9 mouse cellular contexts compared by ENCODE assay signal in the genomic region with DNA sequence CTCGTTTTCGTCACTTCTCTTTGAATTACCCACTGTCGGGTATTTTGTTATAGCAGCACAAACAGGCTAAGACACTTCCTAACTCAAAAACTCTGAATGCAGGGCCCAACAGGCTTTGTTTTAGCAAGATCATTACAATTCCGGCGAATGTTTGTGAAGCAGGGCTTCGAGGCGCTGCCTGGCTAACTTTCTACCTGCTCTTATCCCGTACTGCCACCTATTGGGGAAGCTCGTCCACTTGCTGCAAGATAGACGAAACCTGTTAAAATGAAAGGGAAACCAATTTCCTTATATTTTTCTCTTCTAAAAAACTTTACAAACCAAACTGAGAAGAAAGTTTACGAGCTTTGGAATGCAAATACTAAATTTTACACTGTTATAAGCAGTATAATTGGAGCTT.
A peak's percentile ranks its signal among the peaks of the same experiment; 100 is the strongest.
DNase-seq lines count a peak whose midpoint lies in the region; ATAC-seq and TF ChIP-seq lines count a peak whose summit lies in the region.
"Had no signal": no experiment of that assay in that cellular context is flagged by ENCODE, and none has a peak within 500 bp of the region (broad histone marks: within the 10 kb centered on the region; RNA-seq: fewer than 3 reads in every experiment).

No protein-coding gene starts in this region.

- H3K9ac ChIP-seq in lung, embryonic 14.5 days, result no peak overlapping the region
- no peak overlapping the region for H3K9ac ChIP-seq in forebrain, embryonic 11.5 days (ENCODE audit: low read length)
- H3K9ac ChIP-seq: heart, embryonic 15.5 days had no signal

- H3K27me3 ChIP-seq in lung, embryonic 14.5 days (ENCODE audit: insufficient read depth, low read length), result no peaks in the 10 kb centered on the region
- peaks cover 6% of the 10 kb centered on the region; the same call in 1 of the 2 replicates for H3K27me3 ChIP-seq in forebrain, embryonic 11.5 days (ENCODE audit: control insufficient read depth, insufficient read depth, low read length)

- peak; percentile 81 for ATAC-seq in erythroblast, adult 5-6 weeks (replicated peaks; ENCODE audit: low FRiP score, poor library complexity, severe bottlenecking)
- no peak for ATAC-seq in lung, embryonic 14.5 days (ENCODE audit: insufficient read depth)
- ATAC-seq in forebrain, embryonic 11.5 days (replicated peaks; ENCODE audit: low FRiP score), result no peak

- H3K36me3 ChIP-seq in lung, embryonic 14.5 days (ENCODE audit: insufficient read depth), result no peaks in the 10 kb centered on the region
- no peaks in the 10 kb centered on the region for H3K36me3 ChIP-seq in forebrain, embryonic 11.5 days (ENCODE audit: control insufficient read depth, insufficient read depth, low read length)
- H3K36me3 ChIP-seq: heart, embryonic 15.5 days had no signal

- 24% methylated on average over 11 of the region's 11 CpGs for WGBS in lung, embryonic 14.5 days
- WGBS in forebrain, embryonic 11.5 days, result 23% methylated on average over 11 of the region's 11 CpGs

- no peaks in the 10 kb centered on the region for H3K9me3 ChIP-seq in lung, embryonic 14.5 days (ENCODE audit: low read depth, low read length)
- no peaks in the 10 kb centered on the region for H3K9me3 ChIP-seq in forebrain, embryonic 11.5 days (ENCODE audit: control insufficient read depth, low read length)
- H3K9me3 ChIP-seq: heart, embryonic 15.5 days had no signal

- TF ChIP-seq CTCF in lung, embryonic 14.5 days (IDR thresholded peaks at IDR 0.05; ENCODE audit: low read depth), result peak; percentile 57

- H3K4me1 ChIP-seq in lung, embryonic 14.5 days (ENCODE audit: insufficient read depth), result no peaks in the 10 kb centered on the region
- no peaks in the 10 kb centered on the region for H3K4me1 ChIP-seq in forebrain, embryonic 11.5 days (replicated peaks; ENCODE audit: control insufficient read depth, insufficient read depth, low read length)
- H3K4me1 ChIP-seq: heart, embryonic 15.5 days had no signal

- no peak overlapping the region for H3K4me2 ChIP-seq in lung, embryonic 14.5 days
- no peak overlapping the region for H3K4me2 ChIP-seq in forebrain, embryonic 11.5 days (ENCODE audit: low read depth, low read length, severe bottlenecking)
- H3K4me2 ChIP-seq: heart, embryonic 15.5 days had no signal

- no peak overlapping the region for H3K27ac ChIP-seq in lung, embryonic 14.5 days (ENCODE audit: low read depth)
- H3K27ac ChIP-seq in forebrain, embryonic 11.5 days (ENCODE audit: low read depth, low read length), result no peak overlapping the region
- H3K27ac ChIP-seq: heart, embryonic 15.5 days had no signal

- DNase-seq in right cerebral cortex, adult 18-20 months, result peak; percentile 48
- DNase-seq in right cerebral cortex, postnatal 25 days, result no peak
- peak; percentile 11 to 19 for DNase-seq in adrenal gland, adult 18-20 months (ENCODE audit: low spot score in 2 of 2)
- DNase-seq in kidney, postnatal 25 days, result peak; percentile 65 to 77
- DNase-seq in lung, embryonic 14.5 days, result peak; percentile 71
- DNase-seq in spleen, adult 18-20 months, result peak; percentile 12 to 31
- DNase-seq in forebrain, embryonic 11.5 days (ENCODE audit: low spot score), result no peak

- H3K4me3 ChIP-seq in lung, embryonic 14.5 days (ENCODE audit: low read depth, low read length), result no peak overlapping the region
- no peak overlapping the region for H3K4me3 ChIP-seq in forebrain, embryonic 11.5 days (ENCODE audit: low read depth, low read length)
- H3K4me3 ChIP-seq: heart, embryonic 15.5 days had no signal

Comparison
In these comparisons a context has a peak if more than half of its experiments do, and no peak if none do; other contexts are left out.
1. DNase-seq: peak in right cerebral cortex, adult 18-20 months (single experiment), adrenal gland, adult 18-20 months (2 of 2), kidney, postnatal 25 days (2 of 2), lung, embryonic 14.5 days (single experiment) and spleen, adult 18-20 months (2 of 2); none in right cerebral cortex, postnatal 25 days (single experiment) and forebrain, embryonic 11.5 days (single experiment).